Mouse (Mus musculus) hindbrain, embryonic 14.5 days (tissue): Measurements from ENCODE around the gene Arhgap21. TPM values are rescaled to one million over a fixed set of nuclear protein-coding genes. Genes with fewer than 3 reads are reported as not detected.

Experiments
- ATAC-seq: fragments of 200-750 bp; cut with Nextera tagmentation; 2 replicates; pipeline ENCODE4 v1.8.0; 2017; ENCODE audit warnings: moderate number of reproducible peaks, mild to moderate bottlenecking, moderate TSS enrichment, moderate library complexity; ENCODE audit not compliant: low FRiP score
- DNase-seq: peaks from one replicate; pipeline ENCODE4 v3.0.0-alpha.2; 2015; ENCODE audit warnings: low spot score
- H3K27ac ChIP-seq: fragments of 300-500 bp; sonication (generic); 2 replicates; pipeline ENCODE4 v1.5.1; 2014; ENCODE audit warnings: mild to moderate bottlenecking, moderate library complexity
- H3K27me3 ChIP-seq: fragments of 300-500 bp; sonication (generic); 2 replicates; pipeline ENCODE4 v1.6.1; 2014; ENCODE audit warnings: mild to moderate bottlenecking, low read length, mixed read lengths; ENCODE audit not compliant: control insufficient read depth, insufficient read depth
- H3K36me3 ChIP-seq: fragments of 300-500 bp; sonication (generic); replicated peaks from 2 replicates; pipeline ENCODE4 v1.6.1; 2014; ENCODE audit not compliant: control insufficient read depth, insufficient read depth
- H3K4me1 ChIP-seq: fragments of 300-500 bp; sonication (generic); replicated peaks from 2 replicates; pipeline ENCODE4 v1.6.1; 2014; ENCODE audit warnings: antibody characterized with exemption, low read length, mixed read lengths; ENCODE audit not compliant: control insufficient read depth, insufficient read depth
- H3K4me2 ChIP-seq: fragments of 300-500 bp; sonication (generic); replicated peaks from 2 replicates; pipeline ENCODE4 v1.6.1; 2014; ENCODE audit warnings: mild to moderate bottlenecking, moderate library complexity
- H3K4me3 ChIP-seq: fragments of 300-500 bp; sonication (generic); replicated peaks from 2 replicates; pipeline ENCODE4 v1.5.1; 2014; ENCODE audit warnings: mild to moderate bottlenecking, low read length
- H3K9ac ChIP-seq: fragments of 300-500 bp; sonication (generic); 2 replicates; pipeline ENCODE4 v1.6.1; 2014
- H3K9me3 ChIP-seq: fragments of 300-500 bp; sonication (generic); 2 replicates; pipeline ENCODE4 v1.6.1; 2016; ENCODE audit warnings: low read length; ENCODE audit not compliant: control insufficient read depth
- WGBS: fragments of 180-500 bp; shearing (Covaris S2); extraction: QIAGEN DNeasy Blood & Tissue Kit; methylation state at CpG from one replicate; pipeline ENCODE4 v1.1.7; 2014; 5-methylcytosine and 5-hydroxymethylcytosine counted together
- polyA plus RNA-seq: library from polyadenylated mRNA; unstranded; fragments of >200 nt; fragmentation: Nextera tagmentation; extraction: Ambion mirVana; gene quantifications from 2 replicates; pipeline ENCODE4 v1.2.1, GENCODE M21; 2014

Gene Arhgap21
- polyA plus RNA-seq, 1 experiment from 2014 or later = 49.4 TPM

DNA sequence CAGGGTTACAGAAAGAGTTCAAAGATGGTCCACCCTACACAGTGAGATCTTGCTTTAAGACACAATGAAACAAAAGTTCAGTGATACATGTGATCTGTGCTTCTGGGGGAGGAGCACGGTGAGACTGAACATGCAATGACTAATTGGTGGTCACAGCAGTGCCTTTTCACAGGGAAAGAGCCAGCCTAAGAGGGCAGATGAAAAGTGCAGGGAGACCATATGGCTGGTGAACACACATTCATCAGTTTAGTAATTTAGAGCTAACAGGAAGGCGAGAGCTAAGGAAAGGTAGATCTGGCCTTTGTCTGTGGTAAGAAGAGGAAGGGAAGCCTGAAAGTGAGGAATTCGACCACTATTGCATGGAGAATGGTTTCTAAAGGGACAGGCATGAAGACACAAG, 102.9 kb downstream of the Arhgap21 start:
- DNase-seq = no peak
- Histone ChIP-seq H3K9ac (no peak overlapping the region), H3K4me2 (no peak overlapping the region), H3K4me3 (no peak overlapping the region), H3K27ac (no peak overlapping the region), H3K4me1 (no peaks in the 10 kb centered on the region), H3K9me3 (no peaks in the 10 kb centered on the region), H3K36me3 (peaks cover 53% of the 10 kb centered on the region), H3K27me3 (no peaks in the 10 kb centered on the region)
- ATAC-seq = no peak
- WGBS = 73% methylated on average over 3 of the region's 3 CpGs

DNA sequence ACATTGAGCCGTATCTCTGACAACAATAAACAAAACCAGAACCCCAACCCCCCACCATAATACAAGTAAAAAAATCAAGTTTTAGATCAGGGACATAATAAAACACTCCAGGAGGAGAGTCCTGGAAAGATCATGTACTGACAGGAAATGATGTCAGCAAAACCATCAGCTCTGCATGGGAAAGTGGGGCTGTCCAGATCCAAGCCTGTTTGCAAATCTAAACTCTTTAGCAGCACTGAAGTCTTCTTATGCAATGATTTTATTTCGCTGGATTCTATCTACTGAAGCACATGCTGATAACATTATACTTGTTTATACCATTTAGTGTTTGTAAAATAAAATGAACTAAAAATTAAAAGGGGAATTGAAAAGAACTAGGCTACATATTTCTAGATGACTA, 104.1 kb downstream of the Arhgap21 start:
- no peak for ATAC-seq
- no peaks in the 10 kb centered on the region for H3K4me1 ChIP-seq
- no peaks in the 10 kb centered on the region for H3K9me3 ChIP-seq
- H3K27ac ChIP-seq = no peak overlapping the region
- H3K36me3 ChIP-seq = peaks cover 64% of the 10 kb centered on the region
- no peak for DNase-seq
- no peak overlapping the region for H3K4me3 ChIP-seq
- H3K27me3 ChIP-seq = no peaks in the 10 kb centered on the region
- H3K4me2 ChIP-seq = no peak overlapping the region
- no peak overlapping the region for H3K9ac ChIP-seq
- WGBS = 96% methylated on average over 2 of the region's 2 CpGs

DNA sequence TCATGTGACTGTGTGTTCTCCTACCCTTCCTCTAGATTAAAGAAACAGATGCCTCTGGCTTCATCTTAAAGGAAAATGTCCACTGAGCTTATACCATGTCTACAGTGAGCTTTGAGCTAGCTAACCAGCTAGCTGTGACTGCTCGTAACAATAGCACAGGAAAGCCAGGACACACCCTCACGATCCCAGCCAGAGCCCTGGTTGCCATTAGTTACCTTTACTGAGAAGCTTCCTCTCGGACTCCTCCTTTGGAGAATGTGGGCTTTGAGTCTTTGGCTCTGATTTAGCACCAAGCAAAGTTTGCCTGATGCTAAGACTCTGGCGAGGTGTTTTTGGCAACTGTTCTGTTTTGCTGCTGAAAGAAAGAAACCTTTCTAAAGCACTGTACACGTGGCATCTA, 107.9 kb downstream of the Arhgap21 start:
- no peak overlapping the region for H3K4me3 ChIP-seq
- H3K9ac ChIP-seq = no peak overlapping the region
- H3K27ac ChIP-seq = no peak overlapping the region
- ATAC-seq (no peak), DNase-seq (no peak)
- H3K36me3 ChIP-seq = peaks cover 89% of the 10 kb centered on the region
- no peaks in the 10 kb centered on the region for H3K9me3 ChIP-seq
- no peak overlapping the region for H3K4me2 ChIP-seq
- H3K4me1 ChIP-seq = no peaks in the 10 kb centered on the region
- WGBS = 74% methylated on average over 5 of the region's 5 CpGs
- H3K27me3 ChIP-seq = no peaks in the 10 kb centered on the region

DNA sequence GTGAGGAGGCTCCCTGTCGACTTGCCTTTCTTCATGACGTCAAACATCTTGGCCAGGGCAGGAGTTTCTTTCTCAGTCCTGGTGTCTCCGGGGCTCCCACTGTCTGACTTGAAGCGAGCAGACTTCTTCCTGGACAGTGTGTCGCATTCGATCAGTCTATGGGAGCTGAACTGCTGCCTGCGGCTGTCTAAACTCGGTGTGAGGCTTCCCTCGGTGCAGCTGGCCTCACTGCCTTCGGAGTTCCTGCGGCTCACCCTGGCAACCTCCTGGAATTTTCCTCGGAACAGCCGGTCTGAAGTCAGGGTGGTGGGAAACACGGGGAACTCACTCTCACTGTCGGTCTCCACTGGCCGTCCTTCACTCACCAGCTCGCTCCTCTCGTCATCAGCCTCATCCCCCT, 119.3 kb downstream of the Arhgap21 start:
- ATAC-seq = peak; percentile 64
- Histone ChIP-seq H3K36me3 (peaks cover 77% of the 10 kb centered on the region), H3K9me3 (no peaks in the 10 kb centered on the region), H3K27me3 (no peaks in the 10 kb centered on the region), H3K4me2 (no peak overlapping the region), H3K4me1 (no peaks in the 10 kb centered on the region), H3K4me3 (no peak overlapping the region), H3K27ac (0 out of 2 replicates have a peak overlapping the region, but pooled peaks have one; percentile 14), H3K9ac (no peak overlapping the region)
- no peak for DNase-seq
- 46% methylated on average over 18 of the region's 18 CpGs for WGBS

DNA sequence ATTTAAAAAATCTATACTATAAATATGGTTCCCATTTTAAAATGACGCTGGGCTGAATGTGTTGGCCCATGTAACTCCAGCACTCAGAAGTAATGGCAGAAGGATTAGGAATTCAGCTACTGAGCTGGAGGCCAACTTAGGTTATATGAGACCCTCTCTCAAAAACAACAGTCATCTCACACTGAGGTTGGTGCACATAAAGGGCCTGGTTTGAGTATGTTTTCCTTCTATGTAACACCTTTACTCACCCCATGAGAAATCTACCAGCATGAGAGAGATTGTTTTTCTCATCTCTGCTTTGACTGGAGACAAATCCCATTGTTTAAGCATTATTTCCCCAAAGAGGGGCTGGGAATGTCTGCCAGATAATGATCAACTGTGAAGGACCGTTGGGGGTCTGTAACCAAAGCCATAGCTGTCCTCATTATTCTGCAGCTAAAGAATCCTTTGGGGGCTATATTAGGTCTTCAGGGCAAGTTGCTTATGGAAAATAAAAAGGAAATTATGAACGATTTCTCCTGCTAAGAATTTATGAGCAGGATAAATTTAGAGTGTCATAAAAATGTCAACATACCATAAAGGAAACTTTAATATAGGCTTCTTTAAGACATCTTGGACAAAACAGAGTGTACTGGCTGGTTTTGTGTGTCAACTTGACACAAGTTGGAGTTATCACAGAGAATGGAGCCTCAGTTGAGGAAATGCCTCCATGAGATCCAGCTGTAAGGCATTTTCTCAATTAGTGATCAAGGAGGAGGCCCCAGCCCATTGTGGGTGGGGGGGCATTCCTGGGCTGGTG, 136.9 kb downstream of the Arhgap21 start:
- 83% methylated on average over 3 of the region's 3 CpGs for WGBS
- Histone ChIP-seq H3K9me3 (no peaks in the 10 kb centered on the region), H3K9ac (no peak overlapping the region), H3K36me3 (no peaks in the 10 kb centered on the region), H3K4me3 (no peak overlapping the region), H3K4me1 (no peaks in the 10 kb centered on the region), H3K4me2 (no peak overlapping the region), H3K27me3 (no peaks in the 10 kb centered on the region), H3K27ac (no peak overlapping the region)
- DNase-seq = no peak
- no peak for ATAC-seq

DNA sequence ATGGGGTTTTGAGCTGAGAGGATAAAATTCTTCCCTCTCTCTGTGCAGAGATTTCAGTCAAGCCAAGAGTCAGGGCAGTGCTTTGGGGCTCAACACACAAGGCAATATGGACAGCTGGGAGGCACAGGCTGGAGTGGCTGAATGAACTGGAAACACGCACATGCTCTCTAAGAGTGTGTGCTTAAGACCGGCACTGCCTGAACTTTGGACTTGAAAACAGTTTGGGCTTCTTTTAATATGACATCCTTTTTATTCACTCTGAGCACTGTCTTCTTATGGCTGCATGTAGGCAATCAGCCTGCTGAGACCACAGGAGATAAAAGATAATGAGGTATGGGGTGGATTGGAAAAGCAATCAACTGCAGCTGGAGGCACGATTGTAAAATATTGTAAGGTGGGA, 137.8 kb downstream of the Arhgap21 start:
- Histone ChIP-seq H3K36me3 (no peaks in the 10 kb centered on the region), H3K4me3 (no peak overlapping the region), H3K27ac (no peak overlapping the region), H3K9ac (no peak overlapping the region), H3K4me2 (no peak overlapping the region), H3K4me1 (no peaks in the 10 kb centered on the region), H3K9me3 (no peaks in the 10 kb centered on the region), H3K27me3 (no peaks in the 10 kb centered on the region)
- no peak for DNase-seq
- ATAC-seq = no peak
- WGBS = 80% methylated on average over 3 of the region's 3 CpGs

DNA sequence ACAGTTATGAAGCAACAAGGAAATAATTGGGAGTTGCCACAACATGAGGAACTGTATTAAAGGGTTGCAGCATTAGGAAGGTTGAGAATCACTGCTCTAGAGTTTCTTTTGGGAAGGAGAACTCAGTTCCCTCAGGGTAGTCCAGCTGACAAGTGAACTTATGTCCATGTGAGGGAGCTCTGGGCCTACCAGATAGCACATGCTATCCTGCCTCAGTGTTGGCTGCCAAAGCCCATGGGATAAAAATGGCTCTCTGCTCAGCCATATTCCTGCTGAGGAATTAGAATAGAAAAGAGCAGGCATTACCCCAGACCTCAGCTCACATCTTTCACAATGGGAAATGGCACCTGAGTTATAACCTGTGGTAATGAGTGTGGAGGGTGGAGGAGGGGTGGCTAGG, 142.4 kb downstream of the Arhgap21 start:
- Histone ChIP-seq H3K4me1 (no peaks in the 10 kb centered on the region), H3K36me3 (no peaks in the 10 kb centered on the region), H3K27me3 (no peaks in the 10 kb centered on the region), H3K9ac (no peak overlapping the region), H3K4me3 (no peak overlapping the region), H3K4me2 (no peak overlapping the region), H3K9me3 (no peaks in the 10 kb centered on the region), H3K27ac (no peak overlapping the region)
- DNase-seq (no peak), ATAC-seq (no peak)

DNA sequence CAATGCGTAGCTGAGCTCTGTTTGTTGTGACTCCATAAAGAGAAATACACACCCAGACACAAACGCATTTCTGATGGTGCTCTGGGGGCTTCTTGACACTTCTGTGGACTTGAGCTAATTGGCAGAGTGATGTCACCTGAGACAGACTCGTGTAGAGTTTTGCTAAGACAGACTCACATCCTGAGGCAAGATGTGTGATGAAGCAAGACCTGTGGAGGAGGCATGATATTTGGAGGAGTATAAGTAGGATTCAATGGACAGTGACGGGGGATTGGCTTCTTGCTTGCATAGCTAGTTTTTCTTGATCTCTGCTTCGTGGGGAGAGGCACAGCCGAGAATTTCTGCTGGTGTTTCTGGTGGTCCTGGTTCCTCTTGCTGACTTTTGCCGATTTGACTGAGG, 150.5 kb downstream of the Arhgap21 start:
- ATAC-seq = no peak
- H3K4me1 ChIP-seq = no peaks in the 10 kb centered on the region
- WGBS = 84% methylated on average over 7 of the region's 7 CpGs

DNA sequence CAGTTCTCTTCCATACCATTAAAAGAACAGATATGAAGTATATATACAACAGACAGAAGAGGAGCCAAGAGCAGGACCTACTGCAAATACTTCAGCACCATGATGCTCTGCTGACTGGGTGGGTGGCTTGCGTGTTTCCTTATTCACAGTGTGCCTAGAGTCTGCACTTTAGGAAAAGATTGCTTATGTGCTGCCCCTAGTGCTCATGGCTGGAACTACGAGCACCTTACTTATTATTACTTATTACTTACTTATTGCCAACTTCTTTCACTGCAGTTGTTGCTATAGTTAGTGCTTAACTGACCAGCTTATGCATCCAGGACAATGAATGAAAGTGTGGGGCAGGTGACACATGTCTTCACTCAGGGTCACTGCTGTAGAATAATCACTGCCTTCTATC, 154.7 kb downstream of the Arhgap21 start:
- no peak overlapping the region for H3K4me3 ChIP-seq
- no peak for DNase-seq
- WGBS = 87% methylated on average over 2 of the region's 2 CpGs

More for the DNA sequence above, 150.5 kb downstream of the Arhgap21 start:
- H3K27ac ChIP-seq = no peak overlapping the region
- no peak overlapping the region for H3K4me2 ChIP-seq
- 0 out of 2 replicates have a peak, but pooled peaks cover 6% of the 10 kb centered on the region for H3K9me3 ChIP-seq
- H3K36me3 ChIP-seq = no peaks in the 10 kb centered on the region
- H3K9ac ChIP-seq = no peak overlapping the region
- no peak overlapping the region for H3K4me3 ChIP-seq
- DNase-seq = no peak
- H3K27me3 ChIP-seq = no peaks in the 10 kb centered on the region

More for the DNA sequence above, 154.7 kb downstream of the Arhgap21 start:
- Histone ChIP-seq H3K27ac (no peak overlapping the region), H3K36me3 (no peaks in the 10 kb centered on the region), H3K4me1 (no peaks in the 10 kb centered on the region), H3K4me2 (no peak overlapping the region), H3K9ac (no peak overlapping the region), H3K27me3 (no peaks in the 10 kb centered on the region), H3K9me3 (0 out of 2 replicates have a peak, but pooled peaks cover 6% of the 10 kb centered on the region)
- no peak for ATAC-seq
